Mouse (Mus musculus) kidney, postnatal 10 days (tissue): ENCODE data around the gene Kirrel3.

Experiments used
- DNase-seq: peaks from one replicate; pipeline ENCODE4 v3.0.0; 2021; ENCODE audit warnings: mixed read lengths

The Kirrel3 gene

GRCm38 (mm10) chr9:34518861-34519260, 33.2 kb downstream of the Kirrel3 start:
- DNase-seq: no peak

DNA sequence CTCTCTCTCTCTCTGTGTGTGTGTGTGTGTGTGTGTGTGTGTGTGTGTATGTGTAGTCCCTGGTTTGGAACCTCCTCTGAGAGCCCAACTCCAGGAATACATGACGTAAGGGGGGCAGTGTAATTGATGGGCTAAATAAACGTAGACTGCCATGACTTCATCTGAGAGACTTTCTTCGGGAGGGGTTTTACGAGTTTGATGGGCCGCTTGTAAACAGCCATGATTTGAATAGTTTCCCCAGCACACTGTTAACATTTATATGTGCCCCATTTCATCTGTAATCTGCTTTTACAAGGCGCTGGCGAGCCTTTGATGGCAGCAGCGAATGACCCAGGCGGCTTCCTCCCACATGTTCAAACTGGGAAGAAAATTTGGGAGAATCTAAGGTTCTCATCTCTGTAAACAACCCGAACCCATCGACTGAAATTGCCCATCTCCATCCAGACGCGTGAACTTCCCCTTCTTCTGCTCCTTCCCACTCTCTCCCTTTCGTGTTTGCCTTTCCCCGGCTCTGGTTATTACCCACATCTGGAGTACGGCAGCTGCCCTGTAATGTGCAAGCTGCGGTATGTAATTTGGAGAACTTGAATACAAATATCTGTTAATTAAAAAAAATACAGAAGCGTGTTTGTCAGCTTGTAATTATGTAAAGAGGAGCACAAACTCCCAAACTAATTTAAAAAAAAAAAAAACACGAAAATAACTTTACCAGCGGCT, 34.7 kb downstream of the Kirrel3 start:
- DNase-seq: no peak

DNA sequence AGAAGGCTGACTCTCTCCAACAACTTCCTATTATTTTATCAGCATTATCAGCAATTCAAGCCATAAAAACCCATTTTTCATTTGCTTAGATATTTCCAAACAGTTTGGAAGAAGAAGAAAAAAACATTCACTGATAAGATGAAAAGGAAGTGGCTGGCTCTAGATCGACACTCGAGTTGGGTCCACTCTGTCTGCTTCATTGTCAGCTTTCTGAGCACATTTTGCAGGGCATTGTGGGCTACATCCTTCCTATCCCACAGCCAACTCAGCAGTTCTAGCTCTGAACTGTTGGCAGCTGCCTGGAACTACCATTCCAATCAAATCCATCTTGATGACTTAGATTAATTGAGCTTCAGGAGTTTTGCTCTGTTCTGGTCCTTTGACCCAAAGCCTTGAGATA, 40.0 kb downstream of the Kirrel3 start:
- peak; percentile 16 for DNase-seq

DNA sequence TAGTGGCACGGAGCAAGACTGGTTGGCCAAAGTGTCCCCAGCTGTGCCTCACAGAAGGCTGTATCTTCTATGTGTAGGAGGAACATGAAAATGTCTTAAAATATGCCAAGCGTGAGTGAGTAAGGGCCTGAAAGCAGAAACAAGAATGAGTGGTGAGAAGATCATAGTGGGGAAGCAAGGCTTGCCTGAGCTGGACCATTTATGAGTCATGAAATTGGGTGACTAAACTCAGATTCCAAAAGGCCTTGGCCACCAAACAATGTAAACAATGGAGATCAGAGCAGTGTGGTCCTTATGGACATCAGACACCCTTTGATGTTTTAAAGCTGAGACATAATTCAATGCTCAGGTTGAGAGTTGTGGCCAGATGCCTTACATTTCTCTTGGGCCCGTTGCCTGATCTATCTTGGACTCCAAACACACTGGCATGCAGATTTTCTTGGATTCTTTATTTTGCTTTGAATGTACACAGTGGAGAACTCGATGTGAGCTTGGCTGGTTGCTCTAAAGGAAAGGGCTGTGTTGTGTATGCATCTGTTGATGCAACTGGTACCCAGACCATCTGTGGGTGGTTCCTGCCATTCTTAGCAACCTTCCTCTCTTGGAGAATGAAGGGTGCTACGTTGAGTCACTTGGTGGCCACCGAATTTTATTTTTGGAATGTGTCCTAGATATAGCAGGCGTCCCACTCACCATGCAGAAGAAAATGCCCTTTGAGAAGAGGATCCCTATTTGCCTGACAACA, 53.1 kb downstream of the Kirrel3 start:
- no peak for DNase-seq

GRCm38 (mm10) chr9:34541908-34542307, 56.2 kb downstream of the Kirrel3 start:
- no peak for DNase-seq

DNA sequence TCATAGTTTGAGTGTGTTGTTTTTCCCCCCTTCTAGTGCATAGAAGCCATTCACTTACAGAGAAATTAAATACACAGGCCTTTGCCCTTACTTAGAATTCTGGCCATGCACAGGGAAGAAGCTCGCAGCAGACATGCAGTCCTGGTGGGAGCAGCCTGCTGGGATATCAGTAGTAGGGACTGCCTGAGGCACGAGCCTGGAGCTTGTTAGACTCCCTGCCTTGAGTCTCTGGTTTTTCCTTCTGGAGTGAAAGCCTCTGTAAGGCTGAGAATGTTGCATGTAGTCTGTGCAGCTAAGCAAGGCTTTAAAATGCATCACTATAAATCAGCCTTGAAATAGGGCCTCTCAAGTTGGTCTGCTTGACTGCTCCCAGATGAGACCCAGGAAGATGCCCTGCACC, 70.0 kb downstream of the Kirrel3 start:
- DNase-seq: no peak

GRCm38 (mm10) chr9:34557846-34558245, 72.2 kb downstream of the Kirrel3 start:
- DNase-seq: no peak

GRCm38 (mm10) chr9:34558291-34558899, 72.7 kb downstream of the Kirrel3 start:
- no peak for DNase-seq

GRCm38 (mm10) chr9:34559102-34559501, 73.4 kb downstream of the Kirrel3 start:
- no peak for DNase-seq

GRCm38 (mm10) chr9:34561281-34561680, 75.6 kb downstream of the Kirrel3 start:
- no peak for DNase-seq

GRCm38 (mm10) chr9:34562437-34563000, 76.8 kb downstream of the Kirrel3 start:
- DNase-seq: peak; percentile 38

- DNase-seq: no peak
Observed at GRCm38 (mm10) chr9:34573906-34574305, 88.2 kb downstream of the Kirrel3 start.

DNA sequence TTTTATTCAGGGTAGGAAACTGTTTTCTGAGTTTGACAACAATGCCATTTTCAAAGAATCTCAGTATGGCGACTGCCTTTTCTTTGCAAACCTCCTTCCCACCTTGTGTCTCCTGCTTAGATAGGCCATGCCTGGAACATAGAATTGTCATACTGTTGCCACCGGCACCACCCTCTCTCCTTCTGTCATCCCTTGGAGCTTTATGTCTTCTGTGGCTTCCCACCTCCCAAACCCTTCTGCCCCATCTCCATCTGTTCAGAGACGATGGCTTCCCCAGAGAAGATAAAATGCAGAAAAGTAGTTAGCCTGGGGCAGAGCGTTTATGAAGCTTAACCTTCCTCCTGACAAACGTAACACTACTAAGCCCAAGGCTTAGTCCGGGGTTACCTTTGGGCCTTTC, 88.9 kb downstream of the Kirrel3 start:
- DNase-seq: no peak

DNA sequence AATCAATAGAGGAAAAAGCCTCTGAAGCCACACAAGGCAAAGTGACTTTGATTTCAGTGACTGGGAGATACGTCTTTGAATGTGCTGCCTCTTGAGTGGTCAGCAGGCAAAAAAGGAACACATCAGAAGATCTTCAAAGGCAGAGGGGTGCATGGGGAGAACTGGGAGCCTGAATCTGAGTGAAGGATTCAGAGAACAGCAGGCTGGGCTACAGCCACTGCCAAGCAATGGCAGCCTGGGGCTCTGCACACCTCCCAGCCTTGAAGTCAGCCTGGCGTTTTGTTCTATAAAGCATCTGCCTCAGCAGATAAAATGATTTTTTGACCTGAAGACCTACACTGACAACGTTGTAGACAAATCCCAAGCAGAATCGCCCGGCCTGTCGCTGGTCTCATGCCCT, 93.5 kb downstream of the Kirrel3 start:
- no peak for DNase-seq

DNA sequence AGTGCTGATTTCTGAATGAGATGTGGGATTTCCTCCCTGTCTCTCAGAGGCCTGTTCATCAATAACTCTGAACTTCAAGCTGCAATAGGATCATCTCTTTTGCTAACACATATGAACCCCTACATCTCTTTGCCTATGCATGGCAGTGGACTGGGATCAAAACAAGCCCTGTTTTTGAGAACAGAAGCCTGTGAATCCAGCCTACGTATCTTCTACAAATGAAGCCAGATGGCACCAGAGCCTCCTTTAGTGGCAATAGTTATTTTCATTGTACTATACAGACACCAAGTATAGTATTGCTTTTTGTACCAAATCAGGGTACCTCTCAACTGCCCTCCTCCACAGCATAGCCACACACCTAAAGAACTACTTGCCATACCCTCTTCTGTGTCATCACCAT, 94.4 kb downstream of the Kirrel3 start:
- DNase-seq: no peak

DNA sequence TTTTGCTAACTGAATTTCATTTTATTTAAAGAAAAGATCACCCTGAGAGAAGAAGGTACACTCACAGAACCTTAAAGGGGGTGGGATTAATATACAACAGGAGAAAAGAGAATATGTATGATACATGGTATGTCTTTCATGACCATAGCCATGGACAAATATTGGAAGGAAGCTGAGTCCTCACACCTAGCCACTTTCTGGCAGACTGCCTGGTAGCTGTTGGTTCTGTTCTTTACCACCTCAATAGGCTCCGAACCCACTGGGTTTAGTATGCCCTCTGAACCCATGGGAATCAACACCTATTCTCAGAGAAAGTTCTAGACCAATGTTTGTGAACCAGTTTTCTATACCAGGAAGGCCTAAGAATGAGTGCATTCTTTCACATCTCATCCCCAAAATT, 96.8 kb downstream of the Kirrel3 start:
- no peak for DNase-seq

DNA sequence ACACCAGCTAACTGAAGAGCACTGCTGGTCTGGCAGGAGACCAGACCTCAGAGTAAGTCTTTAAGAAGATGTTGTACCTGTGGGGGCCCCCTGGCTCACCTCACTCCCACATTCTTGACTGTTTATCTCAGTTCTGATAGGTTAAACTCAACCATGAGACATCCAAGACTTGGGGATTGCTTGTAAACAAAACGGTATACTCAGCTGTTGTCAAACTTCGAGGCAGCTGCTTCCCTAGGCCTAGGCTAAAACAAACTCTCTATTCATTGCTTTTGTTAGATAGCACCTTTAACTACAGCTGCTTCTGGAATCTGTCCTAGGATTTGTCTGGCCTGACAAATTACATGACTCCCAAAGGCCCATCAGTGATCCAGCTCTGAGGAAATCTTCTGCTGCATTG, 99.8 kb downstream of the Kirrel3 start:
- no peak for DNase-seq

DNA sequence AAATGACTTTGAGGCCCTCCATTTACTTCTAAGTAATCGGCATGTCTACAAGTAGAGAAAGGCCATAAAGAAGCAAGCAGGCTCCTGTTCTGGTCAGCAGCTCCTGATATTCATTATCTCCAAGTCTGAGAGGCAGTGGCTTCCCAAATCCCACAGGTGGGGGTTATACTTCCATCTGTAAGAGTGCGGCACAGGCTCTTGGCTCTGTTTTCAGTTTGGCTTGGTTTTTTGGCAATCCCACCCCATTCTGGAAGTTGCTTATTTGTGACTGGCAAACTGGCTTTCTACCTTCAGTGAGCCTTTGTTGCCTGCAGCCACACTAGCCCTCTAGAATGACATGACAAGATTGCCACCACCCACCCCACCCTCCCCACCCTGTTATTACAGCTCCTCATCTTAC, 100.4 kb downstream of the Kirrel3 start:
- DNase-seq: no peak

- no peak for DNase-seq
Observed at GRCm38 (mm10) chr9:34589799-34590198, 104.1 kb downstream of the Kirrel3 start.

GRCm38 (mm10) chr9:34592073-34592610, 106.4 kb downstream of the Kirrel3 start:
- DNase-seq: no peak

- DNase-seq: no peak
Observed at GRCm38 (mm10) chr9:34593889-34594288, 108.2 kb downstream of the Kirrel3 start.

DNA sequence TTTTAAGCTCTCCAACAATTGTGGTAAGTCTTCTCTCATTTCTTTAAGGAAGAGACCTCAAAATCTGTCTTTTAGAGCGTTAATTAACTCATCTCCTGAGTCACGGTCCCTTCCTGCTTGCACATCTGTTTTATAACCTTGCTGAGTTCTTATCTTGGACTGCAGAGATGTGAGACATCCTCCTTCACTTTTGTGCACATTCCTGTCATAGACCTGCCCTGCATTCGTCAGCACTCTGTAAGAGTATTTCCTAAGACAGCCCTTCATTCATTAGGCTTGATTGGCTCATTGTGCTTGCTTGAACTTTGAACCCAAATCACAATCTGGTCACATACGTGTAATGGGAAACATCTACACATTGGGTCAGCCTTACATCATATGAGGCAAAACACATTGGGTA, 114.6 kb downstream of the Kirrel3 start:
- DNase-seq: no peak

DNA sequence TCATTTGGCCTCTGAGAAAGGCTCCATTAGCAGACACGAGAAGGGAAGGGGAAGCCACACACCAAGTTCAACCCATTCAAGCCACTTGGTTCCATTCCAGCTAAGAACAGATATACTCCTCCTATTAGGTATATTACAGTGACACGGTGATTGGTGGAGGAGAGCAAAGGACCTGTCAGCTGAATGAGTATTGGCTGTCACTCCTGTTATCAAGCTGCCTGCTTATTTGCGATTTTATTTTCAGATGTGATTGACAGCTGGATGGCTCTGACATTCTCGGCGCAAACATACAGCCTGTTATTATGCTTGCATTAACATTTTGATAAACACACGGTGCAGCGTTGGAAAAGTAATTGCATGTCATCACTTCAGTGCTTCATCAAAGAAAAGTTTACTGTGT, 118.1 kb downstream of the Kirrel3 start:
- DNase-seq: no peak

- DNase-seq: no peak
Observed at GRCm38 (mm10) chr9:34604931-34605330, 119.2 kb downstream of the Kirrel3 start.
